Comparison of ENCODE assay signal across 21 mouse cellular contexts in the genomic region with DNA sequence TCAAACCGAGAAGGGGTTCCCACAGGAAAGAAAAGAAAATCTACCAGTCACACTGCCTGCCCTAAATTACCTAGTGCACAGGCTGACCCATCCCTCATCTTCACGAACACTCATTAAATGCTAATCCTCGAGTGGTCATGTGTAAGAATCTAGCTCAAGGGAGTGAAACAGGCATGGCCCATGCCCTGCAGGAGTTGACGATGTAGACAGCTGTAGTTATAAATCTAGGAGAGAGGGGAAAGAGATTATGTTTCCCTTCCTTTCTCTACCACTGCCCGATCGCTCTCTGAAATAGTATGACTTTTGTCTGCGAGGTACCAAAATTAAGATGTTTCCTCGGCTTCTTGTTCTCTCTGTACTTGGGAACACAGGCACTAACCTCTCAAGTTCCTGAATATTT.
DNase-seq lines count a peak whose midpoint lies in the region; ATAC-seq and TF ChIP-seq lines count a peak whose summit lies in the region.
"Had no signal": no experiment of that assay in that cellular context is flagged by ENCODE, and none has a peak within 500 bp of the region (broad histone marks: within the 10 kb centered on the region; RNA-seq: fewer than 3 reads in every experiment).

No protein-coding gene starts in this region.

- no peak overlapping the region for H3K27ac ChIP-seq in kidney, embryonic 15.5 days
- no peak overlapping the region for H3K27ac ChIP-seq in heart, adult 2 months
- H3K27ac ChIP-seq: forebrain, embryonic 12.5 days; forebrain, embryonic 15.5 days; hindbrain, embryonic 12.5 days; hindbrain, embryonic 15.5 days had no signal

- intact Hi-C loops in heart, adult 2 months (cut with DNase I): no loop called here

- no peaks in the 10 kb centered on the region for H3K36me3 ChIP-seq in kidney, embryonic 15.5 days
- no peaks in the 10 kb centered on the region for H3K36me3 ChIP-seq in heart, adult 2 months (ENCODE audit: control insufficient read depth, insufficient read depth, low read length)
- H3K36me3 ChIP-seq: forebrain, embryonic 12.5 days; forebrain, embryonic 15.5 days; hindbrain, embryonic 12.5 days; hindbrain, embryonic 15.5 days had no signal

- no peak for TF ChIP-seq EP300 in heart, adult 2 months (IDR thresholded peaks at IDR 0.05; ENCODE audit: insufficient read depth, low read depth, low read length)

- no peaks in the 10 kb centered on the region for H3K79me2 ChIP-seq in heart, adult 2 months (replicated peaks; ENCODE audit: control insufficient read depth, insufficient read depth, low read length)

- H3K27me3 ChIP-seq in kidney, embryonic 15.5 days: no peaks in the 10 kb centered on the region
- H3K27me3 ChIP-seq in heart, adult 2 months (ENCODE audit: control insufficient read depth, insufficient read depth, low read length): no peaks in the 10 kb centered on the region
- H3K27me3 ChIP-seq: forebrain, embryonic 12.5 days; forebrain, embryonic 15.5 days; hindbrain, embryonic 12.5 days; hindbrain, embryonic 15.5 days had no signal

- no peak for DNase-seq in kidney, postnatal 25 days
- DNase-seq in retina, postnatal 1 day: peak; percentile 13
- no peak for DNase-seq in retina, embryonic 14.5 days (ENCODE audit: low spot score)
- DNase-seq in mesoderm, embryonic 11.5 days (ENCODE audit: low read depth, low spot score): peak; percentile 42
- no peak for DNase-seq in heart, adult 2 months
- DNase-seq: adrenal gland, adult 2 months; adrenal gland, postnatal 14 days; cerebellum, adult 11 months; cerebellum, adult 2 months; cerebellum, adult 9-11 months; cerebellum, postnatal 25 days; gastrocnemius, postnatal 10 days; gastrocnemius, postnatal 36 days had no signal

- H3K9ac ChIP-seq in kidney, embryonic 15.5 days: no peak overlapping the region
- H3K9ac ChIP-seq in heart, adult 2 months (ENCODE audit: low read depth, low read length): no peak overlapping the region
- H3K9ac ChIP-seq: forebrain, embryonic 12.5 days; forebrain, embryonic 15.5 days; hindbrain, embryonic 12.5 days; hindbrain, embryonic 15.5 days had no signal

- H3K4me1 ChIP-seq in kidney, embryonic 15.5 days: peaks cover 26% of the 10 kb centered on the region
- H3K4me1 ChIP-seq in heart, adult 2 months (ENCODE audit: control insufficient read depth, insufficient read depth, low read length): no peaks in the 10 kb centered on the region
- H3K4me1 ChIP-seq: forebrain, embryonic 15.5 days; hindbrain, embryonic 12.5 days; hindbrain, embryonic 15.5 days had no signal

- H3K9me3 ChIP-seq in kidney, embryonic 15.5 days (replicated peaks): no peaks in the 10 kb centered on the region
- H3K9me3 ChIP-seq: forebrain, embryonic 12.5 days; forebrain, embryonic 15.5 days; hindbrain, embryonic 12.5 days; hindbrain, embryonic 15.5 days had no signal

- H3K4me2 ChIP-seq in kidney, embryonic 15.5 days: 0 out of 2 replicates have a peak overlapping the region, but pooled peaks have one; percentile 7
- H3K4me2 ChIP-seq: forebrain, embryonic 12.5 days; forebrain, embryonic 15.5 days; heart, embryonic 11.5 days; hindbrain, embryonic 12.5 days; hindbrain, embryonic 15.5 days had no signal

- no peak for TF ChIP-seq CTCF in heart, adult 2 months (IDR thresholded peaks at IDR 0.05)

- ATAC-seq in kidney, embryonic 15.5 days (replicated peaks; ENCODE audit: low FRiP score): no peak
- ATAC-seq: CD4-positive, CD25-positive, alpha-beta regulatory T cell, adult 4 months; forebrain, embryonic 15.5 days had no signal

- 18% methylated on average over 8 of the region's 8 CpGs for WGBS in kidney, embryonic 15.5 days
- WGBS in heart, adult 2 months: 87% methylated on average over 8 of the region's 8 CpGs

- no peak overlapping the region for H3K4me3 ChIP-seq in kidney, embryonic 15.5 days (replicated peaks)
- H3K4me3 ChIP-seq in heart, adult 2 months: no peak overlapping the region
- H3K4me3 ChIP-seq: erythroblast, embryonic 14.5 days; forebrain, embryonic 12.5 days; forebrain, embryonic 15.5 days; hindbrain, embryonic 12.5 days; hindbrain, embryonic 15.5 days had no signal

- TF ChIP-seq POLR2A in heart, adult 2 months (IDR thresholded peaks at IDR 0.05; ENCODE audit: insufficient read depth, low read depth, low read length): no peak

Comparison
In these comparisons a context has a peak if more than half of its experiments do, and no peak if none do; other contexts are left out.
1. DNase-seq: peak in retina, postnatal 1 day (single experiment) and mesoderm, embryonic 11.5 days (single experiment); none in kidney, postnatal 25 days (0 of 2), retina, embryonic 14.5 days (single experiment) and heart, adult 2 months (0 of 2).